Mouse (Mus musculus) ES-E14 (cell line): Measurements from ENCODE around the gene Galnt2.

ENCODE experiments used
- HCFC1 ChIP-seq: IDR thresholded peaks from 2 replicates; pipeline ENCODE4 v1.6.1; 2012; ENCODE audit warnings: low read length, inconsistent platforms, borderline replicate concordance; ENCODE audit not compliant: insufficient read depth
- MAFK ChIP-seq: IDR thresholded peaks from 2 replicates; pipeline ENCODE4 v1.6.1; 2014; ENCODE audit warnings: mild to moderate bottlenecking, low read depth, low read length, inconsistent platforms; ENCODE audit not compliant: insufficient read depth
- ZC3H11A ChIP-seq: IDR thresholded peaks from 2 replicates; pipeline ENCODE4 v1.6.1; 2012; ENCODE audit warnings: low read depth, mild to moderate bottlenecking, inconsistent platforms, low read length, borderline replicate concordance
- ZNF384 ChIP-seq: IDR thresholded peaks from 2 replicates; pipeline ENCODE4 v1.6.1; 2012; ENCODE audit warnings: low read depth, low read length, inconsistent platforms

DNA sequence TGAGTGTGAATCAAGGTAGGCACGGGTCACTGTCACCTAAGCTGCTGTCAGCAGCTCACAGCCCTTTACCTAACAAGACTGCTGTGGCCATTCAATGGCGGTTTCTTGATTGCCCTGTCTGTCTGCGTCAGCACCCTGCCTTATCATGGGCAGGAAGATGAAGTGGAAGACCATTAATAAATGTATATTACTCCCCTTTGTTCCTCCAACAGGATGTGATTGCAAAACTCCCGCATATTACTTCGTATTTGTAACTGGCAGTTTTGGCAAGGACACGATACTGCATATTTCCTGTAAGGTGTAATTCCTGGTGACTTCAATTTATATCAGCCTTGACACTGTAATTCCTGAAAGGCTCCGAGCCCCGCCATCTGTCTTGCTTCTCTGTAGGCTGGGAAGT lies 9.7 kb downstream of the Galnt2 start:
- TF ChIP-seq MAFK, result no peak
- no peak for TF ChIP-seq ZC3H11A
- no peak for TF ChIP-seq HCFC1
- no peak for TF ChIP-seq ZNF384
